Mouse (Mus musculus) cerebellum, adult (tissue): ENCODE results near the gene Maml2.

Source experiments
- ATAC-seq: cut with Nextera tagmentation; 2 replicates; pipeline ENCODE4 v1.9.2; 2017; ENCODE audit warnings: mild to moderate bottlenecking, moderate library complexity, mixed read lengths; ENCODE audit not compliant: insufficient number of reproducible peaks, low FRiP score, low TSS enrichment

The Maml2 gene

DNA sequence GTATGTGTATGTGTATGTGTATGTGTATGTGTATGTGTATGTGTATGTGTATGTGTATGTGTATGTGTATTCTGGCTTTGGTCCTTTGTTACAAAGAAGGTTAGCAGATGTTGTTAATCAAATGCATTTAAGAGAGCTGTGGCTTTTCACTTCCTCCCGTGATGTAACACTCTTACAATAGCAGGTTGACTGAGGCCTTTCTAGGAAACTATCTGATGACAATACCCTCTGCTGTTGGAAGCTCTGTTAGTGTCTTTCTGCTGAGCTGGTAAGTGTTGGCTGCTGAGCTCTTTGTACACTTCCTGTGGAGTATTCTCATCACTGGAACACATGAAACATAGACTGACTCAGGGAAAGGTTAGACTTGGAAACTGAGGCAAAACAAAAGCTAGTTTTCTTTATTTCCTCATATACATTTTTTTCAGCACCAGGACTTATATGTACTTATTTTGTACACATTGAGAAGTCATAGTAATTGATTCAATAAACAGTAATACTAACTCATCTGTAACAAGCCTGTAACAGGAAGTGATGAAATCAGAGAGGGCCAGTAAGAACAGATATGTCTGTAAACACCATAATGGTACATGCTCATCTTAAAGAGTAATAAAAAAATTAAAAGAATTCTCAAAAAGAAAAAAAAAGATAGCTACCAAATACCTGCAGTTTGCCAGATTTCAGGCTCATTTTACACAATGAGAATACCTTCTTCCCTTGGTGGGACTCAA lies 145.9 kb downstream of the Maml2 start:
- ATAC-seq: no peak

DNA sequence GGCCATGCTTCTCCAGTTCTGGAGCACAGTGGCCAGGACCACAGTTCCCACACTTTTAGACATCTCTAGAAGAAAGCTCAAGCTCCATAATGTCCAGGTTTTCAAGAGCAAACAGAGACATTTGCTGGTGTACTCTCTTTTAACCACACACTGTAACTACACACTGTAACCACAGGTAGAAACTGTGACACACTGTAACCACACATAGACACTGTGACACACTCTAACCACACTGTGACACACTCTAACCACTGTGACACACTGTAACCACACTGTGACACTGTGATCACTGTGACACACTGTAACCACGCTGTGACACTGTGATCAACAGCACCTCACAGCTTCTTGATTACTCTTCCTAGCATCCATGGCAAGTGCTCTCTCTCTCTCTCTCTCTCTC lies 148.5 kb downstream of the Maml2 start:
- ATAC-seq: no peak

DNA sequence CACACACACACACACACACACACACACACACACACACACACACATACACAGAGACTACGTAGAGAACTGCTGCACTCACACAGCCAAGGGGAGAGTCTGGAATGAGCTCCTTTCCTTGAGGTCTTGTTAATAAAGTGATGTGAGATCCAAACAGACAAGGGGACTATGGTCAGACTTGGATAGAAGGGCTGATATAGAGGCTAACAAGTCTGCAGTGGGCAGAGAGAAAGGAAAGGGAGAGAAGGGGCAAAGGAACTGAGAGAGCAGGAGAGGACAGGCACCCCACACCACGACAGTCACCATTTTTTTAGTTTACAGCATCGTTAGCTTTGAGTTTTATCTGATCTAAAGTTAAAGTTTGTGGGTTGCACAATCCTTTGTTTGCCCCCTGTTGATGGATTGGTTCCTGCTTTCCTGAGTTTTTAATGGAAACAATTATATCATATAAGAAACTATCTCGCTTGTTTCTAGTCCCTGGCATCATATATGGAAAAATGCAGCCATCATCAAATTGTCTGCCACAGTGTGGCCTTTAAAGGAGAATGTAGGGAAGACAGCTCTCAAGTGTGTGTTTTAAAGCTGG lies 149.0 kb downstream of the Maml2 start, which contains the start of gene Gm17571:
Gm17571 (minus strand) TSS at position 51 of the 583 bp plus-strand sequence.
- ATAC-seq: no peak

DNA sequence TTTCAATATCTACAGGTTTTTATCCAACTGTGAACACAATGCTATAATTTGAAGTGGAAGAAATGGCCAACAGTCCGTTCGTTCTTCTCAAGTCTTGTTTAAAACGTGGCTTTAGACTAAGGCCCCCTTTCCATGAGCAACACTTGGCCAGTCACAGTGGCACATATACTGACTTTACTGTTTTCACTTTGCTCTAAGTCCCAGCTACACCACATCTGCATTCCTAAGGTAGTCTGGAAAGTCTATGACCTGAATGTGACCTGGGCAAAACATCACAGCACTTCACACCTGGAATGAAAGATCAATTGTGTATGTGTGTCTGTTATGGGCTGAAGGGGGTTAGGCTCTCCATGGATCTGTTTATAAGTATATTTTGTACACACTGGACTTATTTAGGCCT lies 151.0 kb downstream of the Maml2 start:
- ATAC-seq: no peak

DNA sequence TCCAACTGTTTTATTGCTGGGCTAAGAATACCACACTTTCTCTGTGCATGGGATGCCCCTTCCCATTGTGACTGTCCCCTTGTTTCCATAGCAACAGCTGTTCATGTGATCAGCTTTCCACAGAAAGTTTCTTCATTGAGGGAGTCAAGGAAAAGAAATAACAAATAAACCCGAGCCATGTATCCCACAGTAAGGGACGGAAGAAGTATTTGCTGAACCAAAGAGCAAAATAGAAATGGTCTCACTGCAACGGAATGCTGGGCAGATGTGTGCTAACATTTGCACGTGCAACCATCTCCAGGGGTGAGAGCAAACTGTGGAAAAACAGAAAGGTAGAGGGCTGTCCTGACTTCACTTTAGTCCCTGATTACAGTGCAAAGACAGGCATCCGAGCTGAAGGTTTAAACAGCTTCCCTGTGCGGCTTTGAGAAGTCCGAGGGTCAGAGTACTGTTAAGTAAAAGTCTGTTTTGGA lies 156.9 kb downstream of the Maml2 start:
- ATAC-seq: no peak

DNA sequence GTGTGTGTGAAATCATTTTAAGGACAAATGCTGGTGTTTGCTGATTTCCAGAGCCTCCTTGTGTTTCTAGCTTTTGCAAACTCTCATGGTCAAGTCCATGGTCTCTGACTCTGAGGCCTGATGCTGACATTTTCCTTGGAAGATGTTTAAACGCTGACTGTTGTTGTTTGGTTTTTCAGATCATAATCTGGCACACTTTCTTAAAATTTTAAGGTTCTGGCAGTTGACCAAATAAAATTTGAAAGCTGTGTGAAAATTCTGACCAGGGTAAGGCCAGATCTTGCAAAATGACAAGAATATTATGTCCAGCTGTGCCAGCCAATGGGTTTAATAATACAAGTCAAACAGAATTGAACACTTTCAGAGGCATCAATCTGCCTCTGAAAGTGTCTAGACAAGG lies 157.5 kb downstream of the Maml2 start:
- ATAC-seq: no peak

DNA sequence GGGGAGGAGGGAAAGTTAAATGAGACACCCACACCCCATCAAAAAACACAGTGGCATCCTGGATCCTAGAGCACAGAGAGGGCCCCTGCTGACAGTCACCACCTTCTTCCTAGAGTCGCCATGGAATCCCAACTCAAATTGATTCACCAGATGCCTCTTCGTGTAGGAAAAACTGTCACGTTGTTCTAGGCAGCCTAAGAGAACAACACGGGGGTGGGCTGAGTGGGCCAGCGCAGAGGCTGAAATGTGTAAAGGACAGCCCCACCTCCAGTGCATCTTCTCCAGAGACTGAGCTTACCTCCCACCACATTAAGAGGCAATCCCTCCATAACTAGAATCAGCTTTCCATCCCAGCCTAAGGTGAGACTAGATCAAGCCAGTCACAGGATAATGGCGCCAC lies 160.0 kb downstream of the Maml2 start:
- no peak for ATAC-seq

DNA sequence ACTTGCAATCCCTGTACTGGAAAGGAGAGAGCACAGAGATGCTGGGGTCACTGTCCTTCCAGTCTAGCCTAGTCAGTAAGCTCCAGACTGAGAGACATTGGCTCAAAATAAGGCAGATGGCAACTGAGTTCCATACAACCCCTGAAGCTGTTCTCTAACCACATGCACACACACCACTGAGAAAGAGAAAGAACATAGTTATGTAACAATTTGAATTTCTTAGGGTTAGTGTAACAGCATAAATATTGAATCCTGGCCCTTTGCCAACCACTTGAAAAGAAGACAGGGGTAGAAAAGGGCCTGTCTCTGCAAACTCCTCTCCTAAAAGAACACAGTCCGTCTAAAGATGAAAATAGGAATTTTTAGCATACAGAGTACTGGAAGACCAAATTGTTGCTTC lies 161.6 kb downstream of the Maml2 start:
- no peak for ATAC-seq

DNA sequence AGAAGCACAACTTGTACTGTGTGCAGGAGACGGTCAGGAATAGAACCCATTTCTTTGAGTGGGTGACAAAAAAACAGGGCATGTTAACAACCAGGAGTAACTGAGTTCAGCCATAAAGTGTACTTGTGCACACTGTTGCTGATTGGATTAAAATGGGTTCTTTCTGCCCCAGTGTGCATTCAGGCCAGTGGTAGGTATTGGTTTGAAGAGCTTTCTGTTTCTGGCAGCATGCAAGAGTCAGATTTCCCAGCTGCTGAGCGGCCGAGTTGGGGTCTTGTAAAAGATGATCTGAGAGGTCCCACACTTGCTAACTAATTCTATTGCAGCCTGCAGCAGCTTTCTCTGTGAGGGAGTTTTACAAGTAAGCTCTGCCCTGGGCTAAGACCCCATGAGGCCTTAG lies 162.3 kb downstream of the Maml2 start:
- no peak for ATAC-seq

DNA sequence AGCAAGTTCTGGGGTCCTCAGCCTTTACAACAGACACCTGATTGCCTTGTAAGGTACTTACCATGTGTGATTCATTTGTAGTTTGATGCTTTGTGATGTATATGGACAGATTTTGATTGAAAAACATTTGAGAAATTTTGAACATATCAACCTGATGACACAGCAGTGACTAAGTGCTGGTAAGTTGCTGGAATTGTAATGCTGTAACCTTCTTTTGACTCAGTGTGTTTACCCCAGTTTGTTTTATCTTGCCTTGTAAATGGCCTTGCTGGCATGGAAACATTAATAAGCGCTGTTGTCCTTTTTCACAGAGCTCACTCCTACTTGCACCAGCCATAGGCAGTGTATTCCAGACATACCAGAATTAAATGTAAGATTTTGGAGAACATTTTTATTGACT lies 163.2 kb downstream of the Maml2 start:
- no peak for ATAC-seq

DNA sequence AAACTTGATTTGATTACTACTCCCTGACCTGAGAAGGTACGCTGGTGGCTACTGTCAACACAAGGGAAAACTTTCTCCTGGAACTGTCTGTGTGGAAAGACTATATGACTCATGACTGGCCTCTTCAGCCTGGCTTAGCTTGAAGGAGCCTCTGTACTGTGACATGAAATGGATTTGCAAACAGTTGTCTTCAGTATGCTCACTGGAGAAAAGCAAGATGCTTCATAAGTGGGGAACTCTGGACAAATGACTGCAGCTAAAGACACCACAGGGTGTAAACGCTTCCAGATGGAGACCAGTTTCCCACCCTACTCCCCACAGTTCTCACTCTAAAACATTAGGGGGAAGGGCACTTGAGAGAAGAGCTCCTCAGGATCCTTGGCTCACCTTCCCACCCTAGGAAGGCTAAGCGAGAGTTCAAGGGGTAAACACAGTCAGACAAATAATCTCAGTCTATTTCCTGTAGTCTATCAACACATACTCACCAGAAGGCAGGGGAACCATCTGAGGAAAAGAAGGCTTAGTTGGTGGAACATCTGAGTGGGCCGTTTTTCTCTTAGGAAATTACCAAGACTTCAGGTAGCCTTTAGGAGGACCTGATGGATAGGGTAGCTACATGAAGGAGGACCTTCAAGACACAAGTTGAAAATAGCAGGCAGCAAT lies 167.7 kb downstream of the Maml2 start:
- ATAC-seq: no peak

DNA sequence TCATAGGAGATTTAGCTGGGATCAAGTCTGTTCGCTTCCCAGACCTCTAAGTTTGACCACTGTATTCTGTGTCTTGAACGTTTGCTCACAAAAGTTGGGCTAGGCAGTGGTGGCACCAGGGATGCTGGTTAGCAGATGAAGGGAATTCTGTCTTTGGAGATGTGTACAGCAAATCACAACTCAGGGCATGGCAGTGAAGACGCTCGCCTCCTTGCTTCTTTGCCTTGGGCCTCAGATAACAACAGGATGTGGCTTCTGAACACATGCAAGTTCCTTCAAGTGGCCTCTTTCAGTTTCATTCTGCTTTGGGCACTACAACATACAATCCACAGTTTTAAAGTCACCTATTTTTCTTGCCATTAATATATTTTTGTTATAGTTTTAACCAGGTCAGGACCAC lies 168.6 kb downstream of the Maml2 start:
- no peak for ATAC-seq

DNA sequence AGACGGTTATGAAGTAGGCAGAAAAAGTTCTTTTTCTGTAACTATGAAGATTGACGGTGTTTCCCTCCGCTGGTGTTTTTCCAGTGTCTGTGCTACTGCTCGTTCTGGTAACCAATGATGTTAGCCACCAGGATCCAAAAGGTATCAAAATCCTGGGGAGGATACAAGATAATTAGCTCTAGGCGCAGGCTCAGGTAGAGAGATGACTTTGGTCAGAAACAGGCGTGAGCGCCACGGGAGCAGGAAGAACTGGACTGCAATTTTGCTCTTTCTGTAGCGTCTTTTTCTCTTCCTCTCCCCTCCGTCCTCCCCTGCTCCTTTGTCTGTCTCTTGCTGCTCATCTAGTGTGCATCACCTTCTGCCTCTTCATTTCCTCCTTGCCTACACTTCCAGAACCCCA lies 169.1 kb downstream of the Maml2 start:
- ATAC-seq: no peak

DNA sequence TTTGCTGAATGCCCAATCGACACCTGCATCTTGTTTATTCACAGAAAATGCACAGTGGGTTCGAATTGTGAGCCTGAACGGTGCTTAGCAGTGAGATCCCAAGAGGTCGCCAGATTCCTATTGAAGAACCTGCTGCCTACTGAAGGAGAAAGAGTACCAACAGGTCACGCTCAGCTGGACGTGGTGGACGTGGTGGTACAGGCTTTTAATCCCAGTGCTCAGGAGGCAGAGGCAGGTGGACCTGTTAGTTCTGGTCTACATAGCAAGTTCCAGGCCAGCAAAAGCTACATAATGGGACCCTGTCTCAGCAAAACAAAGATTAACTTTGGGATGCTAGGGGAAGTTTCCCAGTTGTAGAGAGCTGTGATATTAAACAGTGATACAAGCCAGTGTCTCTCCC lies 170.0 kb downstream of the Maml2 start:
- ATAC-seq: no peak

DNA sequence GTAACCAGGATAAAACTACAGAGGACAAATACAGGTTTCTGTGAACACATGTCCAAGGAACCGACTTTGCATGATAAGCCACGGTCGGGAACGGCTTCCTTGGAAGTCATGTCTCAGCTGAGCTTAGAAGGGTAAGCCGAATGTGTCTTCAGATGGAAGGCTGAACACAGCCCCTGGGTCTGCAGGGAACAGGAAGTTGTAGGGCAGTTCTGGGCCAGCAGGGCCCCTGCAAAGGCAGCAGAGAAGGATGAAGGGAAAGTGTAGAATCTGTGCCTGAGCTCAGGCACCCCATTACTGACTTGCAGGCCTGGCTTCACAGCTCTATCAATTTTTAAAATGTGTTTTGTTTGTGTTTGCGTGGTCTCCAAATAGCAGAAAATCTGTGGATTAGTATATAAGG lies 171.0 kb downstream of the Maml2 start:
- no peak for ATAC-seq

DNA sequence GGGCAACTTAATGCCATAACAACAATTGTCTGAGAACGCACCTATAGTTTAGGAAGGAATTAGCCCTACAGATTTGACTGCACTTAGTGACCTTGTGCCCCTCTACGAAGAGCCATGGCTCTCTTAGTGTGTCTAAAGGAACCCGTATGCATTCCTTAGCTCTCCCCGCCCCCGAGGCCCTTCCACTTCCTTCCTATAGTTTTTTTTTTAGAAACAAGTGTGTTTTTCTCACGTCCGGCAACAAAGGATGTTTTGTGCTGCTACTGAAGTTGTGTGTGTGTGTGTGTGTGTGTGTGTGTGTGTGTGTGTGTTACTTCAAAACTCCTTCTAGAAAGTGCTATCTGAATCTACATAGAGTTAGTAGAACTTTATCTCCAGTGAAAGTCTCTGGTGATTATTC lies 172.3 kb downstream of the Maml2 start:
- no peak for ATAC-seq

DNA sequence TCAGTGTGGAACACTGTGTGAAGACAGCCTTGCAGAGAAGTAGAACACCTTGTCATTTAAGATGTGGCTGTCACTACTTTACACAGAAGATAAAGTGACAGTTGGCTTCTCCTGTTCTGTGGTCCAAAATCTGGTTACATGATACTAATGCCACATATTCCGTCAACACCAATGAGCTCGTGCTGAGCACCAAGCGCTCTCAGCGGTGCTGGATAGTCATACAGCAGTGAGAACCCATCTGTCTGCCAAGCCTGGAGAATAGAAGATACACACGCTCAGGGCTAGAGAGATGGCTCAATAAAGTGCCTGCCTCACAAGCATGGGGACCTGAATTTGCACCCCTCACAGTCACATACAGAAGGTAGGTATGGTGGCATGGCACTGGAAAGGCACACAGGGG lies 177.2 kb downstream of the Maml2 start:
- ATAC-seq: peak; percentile 81; the same call in 1 of the 2 replicates

DNA sequence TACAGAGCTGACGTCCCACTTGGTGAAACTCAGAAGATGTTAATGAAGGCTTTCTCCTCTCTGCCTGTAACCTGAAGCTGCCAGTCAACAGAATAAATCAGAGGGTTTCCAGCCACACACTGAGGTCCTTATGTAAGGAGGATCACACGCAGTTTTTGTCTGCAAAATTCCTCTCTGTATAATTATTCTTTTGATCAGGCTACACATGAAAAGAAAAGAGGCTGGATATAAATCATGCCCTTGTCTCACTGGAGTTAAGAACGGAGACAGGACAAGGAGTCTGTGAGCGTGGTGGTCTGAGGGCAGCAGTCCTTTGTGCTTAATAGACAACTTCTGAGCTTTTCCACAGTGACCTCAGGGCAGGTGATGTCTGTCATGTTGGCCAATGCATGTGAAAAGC lies 181.5 kb downstream of the Maml2 start:
- no peak for ATAC-seq

DNA sequence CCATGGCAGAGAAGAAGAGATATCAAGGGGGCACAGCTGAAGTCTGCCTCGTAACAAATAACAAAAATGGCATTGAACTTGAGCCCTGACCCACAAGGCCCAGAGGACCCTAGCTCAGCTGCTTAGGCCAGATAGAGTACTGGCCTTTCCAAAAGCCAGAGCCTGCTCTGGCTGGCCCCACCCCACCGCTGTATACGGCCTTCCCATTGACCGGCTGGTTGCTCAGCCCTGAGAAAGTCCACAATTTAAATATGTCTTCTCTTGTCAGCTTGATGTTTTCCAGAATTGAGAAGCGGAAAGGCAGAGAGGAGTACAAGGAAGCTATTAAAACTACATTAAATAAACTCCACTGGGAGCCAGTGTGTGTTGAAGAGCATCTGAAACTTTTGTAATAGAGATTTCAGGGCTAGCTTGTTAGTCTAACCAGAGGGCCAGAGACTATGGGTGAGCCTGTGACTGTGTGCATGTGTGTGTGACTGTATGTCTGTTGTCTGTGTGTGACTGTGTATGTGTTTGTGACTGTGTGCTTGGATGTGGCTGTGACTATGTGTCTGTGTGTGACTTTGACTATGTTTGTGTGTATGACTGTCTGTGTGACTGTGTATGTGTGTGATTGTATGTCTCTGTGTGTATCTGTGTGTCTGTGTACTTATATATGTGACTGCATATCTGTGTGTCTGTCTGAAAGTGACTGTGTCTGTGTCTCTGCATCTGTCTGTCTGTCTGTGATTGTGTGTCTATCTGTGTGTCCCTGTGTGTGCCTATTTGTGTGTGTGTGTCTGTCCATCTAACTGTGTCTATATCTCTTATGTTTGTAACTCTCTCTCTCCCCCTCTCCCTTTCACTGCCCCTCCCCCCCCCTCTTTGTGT lies 185.7 kb downstream of the Maml2 start:
- ATAC-seq: no peak

DNA sequence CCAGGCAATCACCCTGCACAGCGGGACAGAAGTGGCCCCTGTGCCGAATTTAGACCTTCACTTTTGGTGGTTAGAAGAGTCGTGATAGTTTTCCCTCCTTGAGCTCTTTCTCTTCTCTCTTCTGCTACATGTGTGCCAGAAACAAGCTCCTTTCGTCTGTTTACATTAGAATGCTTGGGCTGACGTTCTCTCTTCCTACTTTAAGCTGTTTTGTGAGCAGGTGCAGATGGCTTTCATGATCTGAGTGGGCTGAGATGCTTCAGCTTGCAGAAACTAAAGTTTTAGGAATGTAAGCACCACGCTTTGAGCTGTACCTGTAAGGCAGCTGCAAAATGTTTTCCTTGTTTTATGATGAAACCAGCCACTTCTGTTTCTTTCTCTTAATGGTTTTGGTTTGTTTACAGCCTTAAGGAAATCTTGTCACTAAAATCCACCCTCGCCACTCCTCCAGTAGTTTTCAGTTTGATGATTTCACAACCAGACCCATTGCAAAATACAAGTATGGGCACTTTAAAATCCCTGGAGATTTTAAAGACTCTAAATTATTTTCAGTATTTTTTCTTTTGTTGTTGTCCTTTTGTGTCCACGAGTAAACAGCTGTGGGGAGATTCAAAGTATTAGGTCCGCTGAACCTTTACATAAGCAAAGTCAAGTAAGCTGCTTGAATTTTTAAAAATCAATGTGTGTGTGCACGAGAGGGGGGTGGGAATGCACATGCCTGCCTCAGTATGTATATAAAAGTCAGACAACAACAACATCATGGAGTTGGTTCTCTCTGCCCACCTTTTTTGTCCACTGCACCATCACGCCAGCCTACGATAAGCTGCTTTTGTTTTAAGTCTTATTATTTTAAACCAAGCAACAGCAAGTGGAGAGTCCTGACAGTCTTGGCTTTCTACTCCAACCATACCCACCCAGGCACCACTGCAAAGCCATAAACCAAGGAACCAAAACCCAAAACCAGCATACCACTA lies 186.8 kb downstream of the Maml2 start:
- no peak for ATAC-seq
